ENCODE assay signal across 8 mouse cellular contexts in the genomic region with DNA sequence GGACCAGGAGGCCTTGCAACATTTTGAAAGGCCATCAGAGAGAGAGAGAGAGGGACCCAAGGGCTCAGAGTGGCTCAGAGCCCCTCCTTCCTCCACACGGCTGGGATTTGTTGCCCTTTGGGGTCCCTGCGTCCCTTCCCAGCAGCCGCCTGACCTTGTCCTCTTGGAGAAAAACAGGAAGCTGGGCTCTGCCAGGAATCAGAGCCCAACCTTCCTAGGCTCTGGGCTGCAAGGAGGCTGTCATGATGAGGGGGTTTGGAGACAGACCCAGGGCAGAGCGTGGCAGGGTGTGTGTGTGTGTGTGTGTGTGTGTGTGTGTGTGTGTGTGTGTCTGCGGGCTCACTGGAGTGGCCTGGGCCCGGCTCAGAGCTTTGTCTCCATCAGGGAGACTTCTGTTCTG. TPM values are rescaled to one million over a fixed set of nuclear protein-coding genes. Genes with fewer than 3 reads are reported as not detected.
DNase-seq lines count a peak whose midpoint lies in the region; ATAC-seq and TF ChIP-seq lines count a peak whose summit lies in the region.

No protein-coding gene starts in this region.

- H3K4me3 ChIP-seq in hindbrain, postnatal 0 days (ENCODE audit: low read length) = no peak overlapping the region
- H3K4me3 ChIP-seq in hindbrain, embryonic 14.5 days (replicated peaks; ENCODE audit: low read length) = no peak overlapping the region
- no peak overlapping the region for H3K4me3 ChIP-seq in kidney, postnatal 0 days (replicated peaks; ENCODE audit: low read depth, low read length)

- no peak overlapping the region; the same call in 1 of the 2 replicates for H3K27ac ChIP-seq in hindbrain, postnatal 0 days
- no peak overlapping the region for H3K27ac ChIP-seq in hindbrain, embryonic 14.5 days
- H3K27ac ChIP-seq in kidney, postnatal 0 days = peak overlapping the region; percentile 76

- no peaks in the 10 kb centered on the region for H3K9me3 ChIP-seq in hindbrain, postnatal 0 days (ENCODE audit: low read length)
- no peaks in the 10 kb centered on the region for H3K9me3 ChIP-seq in hindbrain, embryonic 14.5 days (ENCODE audit: control insufficient read depth, low read length)
- H3K9me3 ChIP-seq in kidney, postnatal 0 days (replicated peaks; ENCODE audit: low read length) = no peaks in the 10 kb centered on the region

- no peak for TF ChIP-seq CTCF in hindbrain, postnatal 0 days (IDR thresholded peaks at IDR 0.05; ENCODE audit: low read depth)
- no peak for TF ChIP-seq CTCF in kidney, postnatal 0 days (IDR thresholded peaks at IDR 0.05; ENCODE audit: low read depth)

- ATAC-seq in hindbrain, postnatal 0 days = peak; percentile 76; the same call in 1 of the 2 replicates
- no peak for ATAC-seq in hindbrain, embryonic 14.5 days (ENCODE audit: low FRiP score)
- ATAC-seq in kidney, postnatal 0 days (replicated peaks; ENCODE audit: low FRiP score, low read depth) = peak; percentile 75
- no peak for ATAC-seq in megakaryocyte progenitor cell, adult 5-6 weeks (replicated peaks; ENCODE audit: poor library complexity)

- no peak for DNase-seq in hindbrain, postnatal 0 days (ENCODE audit: low spot score)
- DNase-seq in hindbrain, embryonic 14.5 days (ENCODE audit: low spot score) = no peak
- peak; percentile 55 for DNase-seq in gastrocnemius, postnatal 10 days
- peak; percentile 85 for DNase-seq in kidney, postnatal 0 days (ENCODE audit: low spot score)
- peak; percentile 86 for DNase-seq in lung, postnatal 10 days
- DNase-seq in right cerebral cortex, adult 2 months (ENCODE audit: low spot score in 2 of 2) = no peak
- no peak for DNase-seq in c-Kit-positive CD71-positive TER-119-positive erythroid progenitor cells, embryonic 14.5 days (ENCODE audit: low spot score)

- no peak overlapping the region for H3K4me2 ChIP-seq in hindbrain, postnatal 0 days (ENCODE audit: low read depth, low read length)
- H3K4me2 ChIP-seq in hindbrain, embryonic 14.5 days (replicated peaks) = no peak overlapping the region
- H3K4me2 ChIP-seq in kidney, postnatal 0 days (ENCODE audit: low read length) = no peak overlapping the region

- no peaks in the 10 kb centered on the region for H3K36me3 ChIP-seq in hindbrain, postnatal 0 days (ENCODE audit: insufficient read depth, low read length)
- no peaks in the 10 kb centered on the region for H3K36me3 ChIP-seq in hindbrain, embryonic 14.5 days (replicated peaks; ENCODE audit: control insufficient read depth, insufficient read depth)
- no peaks in the 10 kb centered on the region for H3K36me3 ChIP-seq in kidney, postnatal 0 days (ENCODE audit: insufficient read depth, low read length)

- H3K4me1 ChIP-seq in hindbrain, postnatal 0 days (ENCODE audit: insufficient read depth, low read length) = no peaks in the 10 kb centered on the region
- H3K4me1 ChIP-seq in hindbrain, embryonic 14.5 days (replicated peaks; ENCODE audit: control insufficient read depth, insufficient read depth, low read length) = no peaks in the 10 kb centered on the region
- peaks cover 5% of the 10 kb centered on the region; the same call in 1 of the 2 replicates for H3K4me1 ChIP-seq in kidney, postnatal 0 days (replicated peaks; ENCODE audit: insufficient read depth, low read length)

- H3K9ac ChIP-seq in hindbrain, postnatal 0 days (replicated peaks; ENCODE audit: low read length) = no peak overlapping the region
- no peak overlapping the region for H3K9ac ChIP-seq in hindbrain, embryonic 14.5 days
- no peak overlapping the region for H3K9ac ChIP-seq in kidney, postnatal 0 days (ENCODE audit: low read depth, low read length)

- WGBS in hindbrain, postnatal 0 days = 55% methylated on average over 6 of the region's 6 CpGs
- WGBS in hindbrain, embryonic 14.5 days = 59% methylated on average over 6 of the region's 6 CpGs
- 26% methylated on average over 6 of the region's 6 CpGs for WGBS in kidney, postnatal 0 days

- H3K27me3 ChIP-seq in hindbrain, postnatal 0 days (ENCODE audit: insufficient read depth, low read length) = no peaks in the 10 kb centered on the region
- no peaks in the 10 kb centered on the region for H3K27me3 ChIP-seq in hindbrain, embryonic 14.5 days (ENCODE audit: control insufficient read depth, insufficient read depth, low read length)
- no peaks in the 10 kb centered on the region for H3K27me3 ChIP-seq in kidney, postnatal 0 days (ENCODE audit: insufficient read depth, low read length)

RNA-seq across cellular contexts. Expression of gene Map3k14, which starts 18.7 kb away (rescaled TPM):
- total RNA-seq in hindbrain, postnatal 0 days (2014; rRNA removed) = 6.7 and 9.3 TPM in 2 replicates
- polyA plus RNA-seq in hindbrain, postnatal 0 days (2015; fragmentation: Nextera tagmentation; extraction: Ambion mirVana) = 1.2 and 1.5 TPM in 2 replicates
- 2.9 and 4.0 TPM in 2 replicates for polyA plus RNA-seq in hindbrain, embryonic 14.5 days (2014; fragmentation: Nextera tagmentation; extraction: Ambion mirVana)
- total RNA-seq in gastrocnemius, postnatal 10 days (2021) = 1 to 10 TPM; 3.3 to 5.0 TPM
- 3.2 and 3.8 TPM in 2 replicates for polyA plus RNA-seq in kidney, postnatal 0 days (2015; fragmentation: Nextera tagmentation; extraction: Ambion mirVana)
- 4.5 and 4.8 TPM in 2 replicates for total RNA-seq in megakaryocyte progenitor cell, adult 5-6 weeks (2015)
- 3.9 and 4.5 TPM in 2 replicates for total RNA-seq in megakaryocyte progenitor cell, adult 5-6 weeks (2017)

Comparison
In these comparisons a context has a peak if more than half of its experiments do, and no peak if none do; other contexts are left out.
1. ATAC-seq: peak in hindbrain, postnatal 0 days (single experiment) and kidney, postnatal 0 days (single experiment); none in hindbrain, embryonic 14.5 days (single experiment) and megakaryocyte progenitor cell, adult 5-6 weeks (single experiment).
2. DNase-seq: peak in gastrocnemius, postnatal 10 days (single experiment), kidney, postnatal 0 days (single experiment) and lung, postnatal 10 days (single experiment); none in hindbrain, postnatal 0 days (single experiment), hindbrain, embryonic 14.5 days (single experiment), right cerebral cortex, adult 2 months (0 of 2) and c-Kit-positive CD71-positive TER-119-positive erythroid progenitor cells, embryonic 14.5 days (single experiment).